Mouse (Mus musculus) CH12.LX (cell line): ENCODE data around the gene Yap1. TPM values are rescaled to one million over a fixed set of nuclear protein-coding genes. Genes with fewer than 3 reads are reported as not detected.
A peak's percentile ranks its signal among the peaks of the same experiment; 100 is the strongest.

Experiments used
- DNase-seq: peaks from one replicate; pipeline ENCODE4 v3.0.0-alpha.2; 2013; ENCODE audit errors: extremely low read depth
- H3K27ac ChIP-seq: 2 replicates; pipeline ENCODE4 v1.5.1; 2012; ENCODE audit warnings: low read depth, mild to moderate bottlenecking, control low read depth, moderate library complexity; ENCODE audit not compliant: insufficient read depth
- H3K27me3 ChIP-seq: replicated peaks from 2 replicates; pipeline ENCODE3; 2012; ENCODE audit warnings: inconsistent platforms
- H3K36me3 ChIP-seq, 2 experiments: replicated peaks in 1 of 2; 2 replicates each; pipeline versions ENCODE3 to v1.6.1; 2012; ENCODE audit warnings: inconsistent platforms in 1 of 2, low read length in 1 of 2, mild to moderate bottlenecking in 1 of 2, mixed read lengths in 1 of 2, moderate library complexity in 1 of 2; ENCODE audit not compliant: control insufficient read depth in 1 of 2, insufficient read depth in 1 of 2
- H3K4me1 ChIP-seq, 2 experiments: 2 replicates each; pipeline ENCODE4 v1.6.1; 2012; ENCODE audit warnings: inconsistent platforms in 1 of 2, moderate library complexity in 1 of 2; ENCODE audit not compliant: insufficient read depth in 2 of 2, control insufficient read depth in 1 of 2
- H3K4me2 ChIP-seq: 2 replicates; pipeline ENCODE4 v1.6.1; 2012; ENCODE audit warnings: low read depth, mild to moderate bottlenecking, control low read depth; ENCODE audit not compliant: poor library complexity, insufficient read depth, severe bottlenecking
- H3K4me3 ChIP-seq, 3 experiments: fragments of 150-350 bp in 1 of 3; sonication (generic) in 1 of 3; replicated peaks in 1 of 3; 2 replicates each; pipeline versions ENCODE3 to v1.5.1; 2011 to 2012; ENCODE audit warnings: low read depth in 2 of 3, low read length in 2 of 3, mild to moderate bottlenecking in 2 of 3, moderate library complexity in 2 of 3, control low read depth in 1 of 3, improper control_type of control experiment in 1 of 3, inconsistent platforms in 1 of 3, mixed read lengths in 1 of 3; ENCODE audit not compliant: poor library complexity in 1 of 3
- H3K79me2 ChIP-seq: replicated peaks from 2 replicates; pipeline ENCODE4 v1.6.1; 2012; ENCODE audit warnings: mild to moderate bottlenecking, moderate library complexity; ENCODE audit not compliant: control insufficient read depth, poor library complexity, insufficient read depth, severe bottlenecking; ENCODE audit errors: extremely low read depth
- H3K9ac ChIP-seq: 2 replicates; pipeline ENCODE4 v1.6.1; 2012; ENCODE audit warnings: low read depth, mild to moderate bottlenecking, control low read depth, moderate library complexity; ENCODE audit not compliant: insufficient read depth
- H3K9me3 ChIP-seq: replicated peaks from 2 replicates; pipeline ENCODE3; 2012; ENCODE audit warnings: low read length, inconsistent platforms, mixed read lengths
- BHLHE40 ChIP-seq: IDR thresholded peaks from 2 replicates; pipeline ENCODE4 v1.6.1; 2011; ENCODE audit warnings: mild to moderate bottlenecking, low read depth, low read length, improper control_type of control experiment
- CHD1 ChIP-seq: IDR thresholded peaks from 2 replicates; pipeline ENCODE4 v1.6.1; 2012; ENCODE audit warnings: low read depth, low read length, improper control_type of control experiment, inconsistent platforms
- CHD2 ChIP-seq: IDR thresholded peaks from 2 replicates; pipeline ENCODE4 v1.6.1; 2011; ENCODE audit warnings: low read length, improper control_type of control experiment
- CTCF ChIP-seq, 2 experiments: IDR thresholded peaks in 1 of 2; conservative IDR thresholded peaks in 1 of 2; 2 replicates each; pipeline ENCODE4 v1.5.1; 2011 to 2012; ENCODE audit warnings: low read depth in 2 of 2, low read length in 2 of 2, improper control_type of control experiment in 1 of 2, inconsistent platforms in 1 of 2, mild to moderate bottlenecking in 1 of 2, moderate library complexity in 1 of 2
- E2F4 ChIP-seq: IDR thresholded peaks from 2 replicates; pipeline ENCODE4 v1.6.1; 2011; ENCODE audit warnings: low read depth, low read length, improper control_type of control experiment; ENCODE audit not compliant: insufficient replicate concordance
- ELF1 ChIP-seq: IDR thresholded peaks from 2 replicates; pipeline ENCODE4 v1.6.1; 2014; ENCODE audit warnings: low read depth, mild to moderate bottlenecking, inconsistent platforms, low read length, improper control_type of control experiment
- EP300 ChIP-seq: IDR thresholded peaks from 2 replicates; pipeline ENCODE4 v1.6.1; 2011; ENCODE audit warnings: low read length, improper control_type of control experiment
- ETS1 ChIP-seq: conservative IDR thresholded peaks from 2 replicates; pipeline ENCODE4 v1.6.1; 2012; ENCODE audit warnings: low read depth, mild to moderate bottlenecking, inconsistent platforms, low read length, improper control_type of control experiment, moderate library complexity
- GABPA ChIP-seq: IDR thresholded peaks from 2 replicates; pipeline ENCODE4 v1.6.1; 2012; ENCODE audit warnings: low read depth, low read length, improper control_type of control experiment, inconsistent platforms; ENCODE audit not compliant: insufficient replicate concordance
- HCFC1 ChIP-seq: IDR thresholded peaks from 2 replicates; pipeline ENCODE4 v1.6.1; 2012; ENCODE audit warnings: low read depth, mild to moderate bottlenecking, inconsistent platforms, low read length, improper control_type of control experiment
- IRF4 ChIP-seq: IDR thresholded peaks from 2 replicates; pipeline ENCODE4 v1.6.1; 2014; ENCODE audit warnings: low read depth, mild to moderate bottlenecking, inconsistent platforms, low read length, improper control_type of control experiment
- JUN ChIP-seq: IDR thresholded peaks from 2 replicates; pipeline ENCODE4 v1.6.1; 2011; ENCODE audit warnings: low read depth, mild to moderate bottlenecking, low read length, improper control_type of control experiment, moderate library complexity; ENCODE audit not compliant: insufficient read depth
- JUND ChIP-seq: conservative IDR thresholded peaks from 2 replicates; pipeline ENCODE4 v1.6.1; 2011; ENCODE audit warnings: low read depth, low read length, improper control_type of control experiment
- KAT2A ChIP-seq: IDR thresholded peaks from 2 replicates; pipeline ENCODE4 v1.6.1; 2012; ENCODE audit warnings: low read length, improper control_type of control experiment, inconsistent platforms; ENCODE audit not compliant: insufficient replicate concordance
- MAFK ChIP-seq: IDR thresholded peaks from 2 replicates; pipeline ENCODE4 v1.6.1; 2011; ENCODE audit warnings: low read length, improper control_type of control experiment; ENCODE audit not compliant: insufficient replicate concordance
- MAX ChIP-seq: IDR thresholded peaks from 2 replicates; pipeline ENCODE4 v1.6.1; 2011; ENCODE audit warnings: low read length, improper control_type of control experiment
- MAZ ChIP-seq: IDR thresholded peaks from 2 replicates; pipeline ENCODE4 v1.6.1; 2012; ENCODE audit warnings: low read depth, mild to moderate bottlenecking, inconsistent platforms, low read length, improper control_type of control experiment, moderate library complexity
- MEF2A ChIP-seq: IDR thresholded peaks from 2 replicates; pipeline ENCODE4 v1.6.1; 2014; ENCODE audit warnings: low read depth, mild to moderate bottlenecking, inconsistent platforms, low read length, improper control_type of control experiment, borderline replicate concordance
- MXI1 ChIP-seq: IDR thresholded peaks from 2 replicates; pipeline ENCODE4 v1.6.1; 2011; ENCODE audit warnings: mild to moderate bottlenecking, low read depth, low read length, improper control_type of control experiment
- MYC ChIP-seq: IDR thresholded peaks from 2 replicates; pipeline ENCODE4 v1.6.1; 2011; ENCODE audit warnings: low read depth, mild to moderate bottlenecking, improper control_type of control experiment, low read length
- NELFE ChIP-seq: IDR thresholded peaks from 2 replicates; pipeline ENCODE4 v1.6.1; 2011; ENCODE audit warnings: low read depth, low read length, improper control_type of control experiment
- NRF1 ChIP-seq: IDR thresholded peaks from 2 replicates; pipeline ENCODE4 v1.6.1; 2014; ENCODE audit warnings: low read depth, mild to moderate bottlenecking, inconsistent platforms, low read length, improper control_type of control experiment, moderate library complexity
- PAX5 ChIP-seq: IDR thresholded peaks from 2 replicates; pipeline ENCODE4 v1.6.1; 2012; ENCODE audit warnings: low read length, inconsistent platforms, mixed read lengths
- POLR2A ChIP-seq: IDR thresholded peaks from 2 replicates; pipeline ENCODE4 v1.6.1; 2011; ENCODE audit warnings: low read depth, mild to moderate bottlenecking, improper control_type of control experiment, low read length
- POLR2AphosphoS2 ChIP-seq: IDR thresholded peaks from 2 replicates; pipeline ENCODE4 v1.6.1; 2011; ENCODE audit warnings: low read depth, low read length, improper control_type of control experiment
- RAD21 ChIP-seq: IDR thresholded peaks from 2 replicates; pipeline ENCODE4 v1.6.1; 2011; ENCODE audit warnings: low read depth, mild to moderate bottlenecking, low read length, improper control_type of control experiment, moderate library complexity
- RCOR1 ChIP-seq: conservative IDR thresholded peaks from 2 replicates; pipeline ENCODE4 v1.6.1; 2012; ENCODE audit warnings: low read depth, mild to moderate bottlenecking, inconsistent platforms, low read length, improper control_type of control experiment
- SIN3A ChIP-seq: IDR thresholded peaks from 2 replicates; pipeline ENCODE4 v1.6.1; 2012; ENCODE audit warnings: low read length, improper control_type of control experiment, inconsistent platforms
- SMC3 ChIP-seq: IDR thresholded peaks from 2 replicates; pipeline ENCODE4 v1.6.1; 2011; ENCODE audit warnings: low read depth, low read length, improper control_type of control experiment
- TBP ChIP-seq: conservative IDR thresholded peaks from 2 replicates; pipeline ENCODE4 v1.6.1; 2011; ENCODE audit warnings: low read depth, low read length, improper control_type of control experiment
- TCF12 ChIP-seq: IDR thresholded peaks from 2 replicates; pipeline ENCODE4 v1.6.1; 2014; ENCODE audit warnings: low read depth, mild to moderate bottlenecking, inconsistent platforms, low read length, improper control_type of control experiment
- UBTF ChIP-seq: IDR thresholded peaks from 2 replicates; pipeline ENCODE4 v1.6.1; 2012; ENCODE audit warnings: low read depth, mild to moderate bottlenecking, inconsistent platforms, low read length, improper control_type of control experiment, moderate library complexity
- USF1 ChIP-seq: IDR thresholded peaks from 2 replicates; pipeline ENCODE4 v1.6.1; 2014; ENCODE audit warnings: low read depth, mild to moderate bottlenecking, inconsistent platforms, low read length, improper control_type of control experiment
- USF2 ChIP-seq: conservative IDR thresholded peaks from 2 replicates; pipeline ENCODE4 v1.6.1; 2011; ENCODE audit warnings: low read depth, low read length, improper control_type of control experiment
- ZC3H11A ChIP-seq: IDR thresholded peaks from 2 replicates; pipeline ENCODE4 v1.6.1; 2012; ENCODE audit warnings: low read depth, mild to moderate bottlenecking, inconsistent platforms, low read length, improper control_type of control experiment
- ZKSCAN1 ChIP-seq: IDR thresholded peaks from 2 replicates; pipeline ENCODE4 v1.6.1; 2012; ENCODE audit warnings: low read depth, inconsistent platforms, low read length, improper control_type of control experiment, borderline replicate concordance
- ZMIZ1 ChIP-seq: IDR thresholded peaks from 2 replicates; pipeline ENCODE4 v1.6.1; 2012; ENCODE audit warnings: low read depth, mild to moderate bottlenecking, inconsistent platforms, low read length, improper control_type of control experiment
- ZNF384 ChIP-seq: IDR thresholded peaks from 2 replicates; pipeline ENCODE4 v1.6.1; 2012; ENCODE audit warnings: low read depth, low read length, improper control_type of control experiment, inconsistent platforms
- dilution Hi-C: fragments of 300-500 bp; cut with MboI; formaldehyde crosslinking; loops from 2 replicates; pipeline ENCODE4 v1.14.3; 2020; ENCODE audit warnings: low sequenced_read_pairs; ENCODE audit not compliant: extremely low pct_unique_long_range_greater_than_20kb, extremely low pct_ligation_motif_present
- in situ Hi-C: fragments of 300-500 bp; cut with MboI; formaldehyde crosslinking; loops from 3 replicates; pipeline ENCODE4 v1.14.3; 2019; ENCODE audit warnings: low sequenced_read_pairs, low pct_ligation_motif_present, low pct_unique_long_range_greater_than_20kb, mixed read lengths
- polyA plus RNA-seq: library from polyadenylated mRNA; unstranded; fragments of >175 nt; gene quantifications from 2 replicates; pipeline ENCODE4 v1.2.1, GENCODE M21; 2012; ENCODE audit warnings: low read depth; ENCODE audit not compliant: insufficient read length
- total RNA-seq, 2 experiments: library from RNA; depleted of rRNA; stranded (reverse); fragments of 300-350 nt in 1 of 2; fragments of >200 nt in 1 of 2; gene quantifications; 2 replicates each; pipeline ENCODE4 v1.2.3; 2012 to 2014

Yap1 gene
- total and polyA plus RNA-seq, 3 experiments, result 0.06 TPM; not detected in 2

DNA sequence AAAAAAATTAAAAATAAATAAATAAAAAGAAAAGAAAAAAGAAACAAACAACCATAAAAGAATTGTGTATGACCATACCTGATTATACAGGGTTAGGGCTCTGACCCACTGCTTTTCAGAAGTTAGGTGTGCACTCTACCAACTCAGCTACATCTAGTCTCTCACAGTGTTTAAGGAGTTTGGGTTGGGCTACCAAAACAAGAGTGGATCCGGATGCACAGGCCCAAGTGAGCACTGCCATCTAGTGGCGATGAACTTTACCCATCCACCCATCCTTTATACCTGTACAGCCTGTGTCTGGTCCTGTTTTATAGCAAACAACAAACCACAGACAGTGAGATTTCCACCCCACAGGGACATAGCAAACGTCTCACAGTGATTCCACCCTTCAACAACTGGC, 106.9 kb downstream of the Yap1 start:
- Histone ChIP-seq H3K4me3 (no peak overlapping the region), H3K79me2 (no peaks in the 10 kb centered on the region), H3K27me3 (no peaks in the 10 kb centered on the region), H3K9ac (no peak overlapping the region), H3K9me3 (peaks cover 11% of the 10 kb centered on the region), H3K36me3 (no peaks in the 10 kb centered on the region), H3K27ac (no peak overlapping the region), H3K4me1 (peaks cover 3 to 13% of the 10 kb centered on the region in 2 experiments; a peak in 3 of 4 replicates), H3K4me2 (no peak overlapping the region)
- in situ Hi-C loops (loop anchor here (5.0 to 10.0 kb wide), 3 partner anchors 73 to 293 kb away; no protein-coding TSS in a partner anchor), dilution Hi-C loops (no loop called here)
- TF ChIP-seq CHD2, result no peak
- TF ChIP-seq TCF12, result peak; percentile 41; the same call in 1 of the 2 replicates
- 0 out of 2 replicates have a peak, but pooled peaks have one; percentile 27 for TF ChIP-seq MEF2A
- peak; percentile 48; the same call in 1 of the 2 replicates for TF ChIP-seq MYC
- TF ChIP-seq CHD1, result peak; percentile 61; the same call in 1 of the 2 replicates
- TF ChIP-seq USF1, result no peak
- no peak for TF ChIP-seq UBTF
- peak; percentile 45; the same call in 1 of the 2 replicates for TF ChIP-seq IRF4
- TF ChIP-seq MAX, result no peak
- TF ChIP-seq ETS1, result no peak
- TF ChIP-seq ZNF384, result no peak
- 0 out of 2 replicates have a peak, but pooled peaks have one; percentile 29 for TF ChIP-seq BHLHE40
- TF ChIP-seq NRF1, result 0 out of 2 replicates have a peak, but pooled peaks have one; percentile 21
- TF ChIP-seq SIN3A, result peak; percentile 61; the same call in 1 of the 2 replicates
- no peak for TF ChIP-seq EP300
- TF ChIP-seq POLR2AphosphoS2, result no peak
- TF ChIP-seq ELF1, result no peak
- TF ChIP-seq USF2, result no peak
- no peak for TF ChIP-seq MAFK
- no peak for TF ChIP-seq RCOR1
- TF ChIP-seq KAT2A, result no peak
- no peak for TF ChIP-seq GABPA
- no peak for TF ChIP-seq MXI1
- TF ChIP-seq ZMIZ1, result no peak
- peak; percentile 99 for TF ChIP-seq SMC3
- no peak for TF ChIP-seq POLR2A
- TF ChIP-seq JUND, result 0 out of 2 replicates have a peak, but pooled peaks have one; percentile 12
- TF ChIP-seq ZKSCAN1, result no peak
- no peak; the same call in none of the 2 replicates for TF ChIP-seq RAD21
- no peak for TF ChIP-seq TBP
- TF ChIP-seq E2F4, result no peak
- TF ChIP-seq JUN, result no peak
- no peak for TF ChIP-seq PAX5
- TF ChIP-seq MAZ, result peak; percentile 70; the same call in 1 of the 2 replicates
- peak; percentile 91 for TF ChIP-seq ZC3H11A
- no peak for TF ChIP-seq HCFC1
- TF ChIP-seq NELFE, result no peak
- peak; percentile 70 to 97 for TF ChIP-seq CTCF (conservative IDR thresholded peaks at IDR 0.05 in 1 of 2, IDR thresholded peaks at IDR 0.05 in 1 of 2; ENCODE audit: low read depth in 2 of 2, low read length in 2 of 2)
- DNase-seq, result peak; percentile 87
